Mouse (Mus musculus): ENCODE results near the gene Ogdh.

- TF ChIP-seq CTCF (IDR thresholded peaks at IDR 0.05; ENCODE audit: low read depth) (no peak), EP300 (IDR thresholded peaks at IDR 0.05; ENCODE audit: low read depth) (no peak)
These were observed 113.5 kb downstream of the Ogdh start for GRCm38 (mm10) chr11:6404699-6405566.
